Mouse (Mus musculus) heart, postnatal 0 days (tissue): Measurements from ENCODE around the gene Angptl2. TPM values are rescaled to one million over a fixed set of nuclear protein-coding genes. Genes with fewer than 3 reads are reported as not detected.
A peak's percentile ranks its signal among the peaks of the same experiment; 100 is the strongest.

Experiments
- ATAC-seq: fragments of 200-750 bp; cut with Nextera tagmentation; 2 replicates; pipeline ENCODE4 v1.8.0; 2017; ENCODE audit warnings: low read depth, moderate number of reproducible peaks, moderate library complexity; ENCODE audit not compliant: insufficient read depth
- DNase-seq: peaks from one replicate; pipeline ENCODE4 v3.0.0-alpha.2; 2016; ENCODE audit warnings: low spot score
- H3K27ac ChIP-seq: fragments of 300-500 bp; sonication (generic); 2 replicates; pipeline ENCODE4 v1.5.1; 2014; ENCODE audit warnings: low read depth, mild to moderate bottlenecking
- H3K27me3 ChIP-seq: fragments of 300-500 bp; sonication (generic); 2 replicates; pipeline ENCODE4 v1.6.1; 2014; ENCODE audit warnings: low read length, mixed read lengths; ENCODE audit not compliant: control insufficient read depth, insufficient read depth
- H3K36me3 ChIP-seq: fragments of 300-500 bp; sonication (generic); replicated peaks from 2 replicates; pipeline ENCODE4 v1.6.1; 2014; ENCODE audit warnings: low read length, mixed read lengths; ENCODE audit not compliant: control insufficient read depth, insufficient read depth
- H3K4me1 ChIP-seq: fragments of 300-500 bp; sonication (generic); 2 replicates; pipeline ENCODE4 v1.6.1; 2014; ENCODE audit warnings: antibody characterized with exemption; ENCODE audit not compliant: control insufficient read depth, insufficient read depth
- H3K4me2 ChIP-seq: fragments of 300-500 bp; sonication (generic); 2 replicates; pipeline ENCODE4 v1.6.1; 2014; ENCODE audit warnings: low read depth, mild to moderate bottlenecking, low read length, moderate library complexity
- H3K4me3 ChIP-seq: fragments of 300-500 bp; sonication (generic); 2 replicates; pipeline ENCODE4 v1.5.1; 2014; ENCODE audit warnings: low read depth, low read length
- H3K9ac ChIP-seq: fragments of 300-500 bp; sonication (generic); replicated peaks from 2 replicates; pipeline ENCODE4 v1.6.1; 2014; ENCODE audit warnings: low read depth, low read length, mixed read lengths
- H3K9me3 ChIP-seq: fragments of 300-500 bp; sonication (generic); replicated peaks from 2 replicates; pipeline ENCODE4 v1.6.1; 2016; ENCODE audit warnings: low read length; ENCODE audit not compliant: control insufficient read depth
- CTCF ChIP-seq: IDR thresholded peaks from 2 replicates; pipeline ENCODE4 v1.5.1; 2016; ENCODE audit warnings: antibody characterized with exemption, control low read depth, low read depth
- EP300 ChIP-seq: IDR thresholded peaks from 2 replicates; pipeline ENCODE4 v1.6.1; 2016; ENCODE audit warnings: antibody characterized with exemption, low read depth
- WGBS: fragments of 180-500 bp; shearing (Covaris S2); extraction: QIAGEN DNeasy Blood & Tissue Kit; methylation state at CpG from one replicate; pipeline ENCODE4 v1.1.7; 2014; 5-methylcytosine and 5-hydroxymethylcytosine counted together
- polyA plus RNA-seq: library from polyadenylated mRNA; unstranded; fragments of >200 nt; fragmentation: Nextera tagmentation; extraction: Ambion mirVana; gene quantifications from 2 replicates; pipeline ENCODE4 v1.2.1, GENCODE M21; 2015
- total RNA-seq: library from RNA; depleted of rRNA; stranded (reverse); fragments of >200 nt; gene quantifications from 2 replicates; pipeline ENCODE4 v1.2.3, GENCODE M21; 2014; ENCODE audit warnings: low replicate concordance

Angptl2 gene
- total and polyA plus RNA-seq, 2 experiments from 2014 or later = 66.5 to 124 TPM

DNA sequence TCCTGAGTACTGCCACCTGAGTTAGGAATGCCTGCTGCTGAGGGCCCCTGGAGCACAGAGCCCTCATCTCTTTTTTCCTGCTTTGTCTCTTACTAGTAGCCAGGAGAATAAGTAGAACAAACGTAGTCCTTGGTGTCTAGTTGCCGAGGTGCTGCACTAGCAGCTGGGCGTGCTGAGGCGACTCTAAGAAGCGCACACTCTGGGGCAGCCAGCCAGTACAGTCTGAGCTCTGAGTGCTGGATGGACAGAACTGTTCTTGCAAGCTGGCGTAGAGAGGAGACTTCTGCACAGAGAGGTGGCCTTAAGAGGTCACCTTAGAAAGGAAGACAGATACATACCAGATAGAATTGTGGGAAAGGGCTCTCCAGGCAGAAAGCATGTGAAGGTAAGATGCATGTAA, 4.4 kb downstream of the Angptl2 start:
- no peak for TF ChIP-seq CTCF
- no peak for TF ChIP-seq EP300
- Histone ChIP-seq H3K9me3 (no peaks in the 10 kb centered on the region), H3K4me1 (peaks cover 37% of the 10 kb centered on the region), H3K36me3 (peaks cover 13% of the 10 kb centered on the region), H3K27ac (peak overlapping the region; percentile 52), H3K27me3 (no peaks in the 10 kb centered on the region), H3K9ac (no peak overlapping the region), H3K4me3 (no peak overlapping the region), H3K4me2 (peak overlapping the region; percentile 3; the same call in 1 of the 2 replicates)
- 70% methylated on average over 6 of the region's 6 CpGs for WGBS
- DNase-seq (no peak), ATAC-seq (no peak)

- TF ChIP-seq EP300 (no peak), CTCF (no peak)
- Histone ChIP-seq H3K9me3 (no peaks in the 10 kb centered on the region), H3K27ac (no peak overlapping the region), H3K4me2 (no peak overlapping the region), H3K4me1 (peaks cover 35% of the 10 kb centered on the region), H3K4me3 (no peak overlapping the region), H3K27me3 (no peaks in the 10 kb centered on the region), H3K9ac (no peak overlapping the region), H3K36me3 (peaks cover 13% of the 10 kb centered on the region)
- WGBS = 85% methylated on average over 10 of the region's 10 CpGs
- DNase-seq = no peak
- ATAC-seq = no peak
Observed at GRCm38 (mm10) chr2:33220674-33221338, 4.9 kb downstream of the Angptl2 start.

GRCm38 (mm10) chr2:33221339-33221900, 5.6 kb downstream of the Angptl2 start:
- H3K4me2 ChIP-seq = no peak overlapping the region
- H3K27me3 ChIP-seq = no peaks in the 10 kb centered on the region
- WGBS = 75% methylated on average over 11 of the region's 11 CpGs
- H3K36me3 ChIP-seq = peaks cover 13% of the 10 kb centered on the region
- DNase-seq (no peak), ATAC-seq (no peak)
- no peak for TF ChIP-seq CTCF
- TF ChIP-seq EP300 = no peak
- no peak overlapping the region for H3K27ac ChIP-seq
- H3K9me3 ChIP-seq = no peaks in the 10 kb centered on the region
- no peak overlapping the region for H3K4me3 ChIP-seq
- peaks cover 35% of the 10 kb centered on the region for H3K4me1 ChIP-seq
- H3K9ac ChIP-seq = no peak overlapping the region

- H3K4me1 ChIP-seq = peaks cover 35% of the 10 kb centered on the region
- H3K36me3 ChIP-seq = peaks cover 13% of the 10 kb centered on the region
- TF ChIP-seq EP300 = no peak
- TF ChIP-seq CTCF = no peak
- no peak for DNase-seq
- H3K4me2 ChIP-seq = no peak overlapping the region
- no peak overlapping the region for H3K27ac ChIP-seq
- WGBS = 81% methylated on average over 6 of the region's 6 CpGs
- H3K27me3 ChIP-seq = no peaks in the 10 kb centered on the region
- ATAC-seq = no peak
- H3K9me3 ChIP-seq = no peaks in the 10 kb centered on the region
- H3K4me3 ChIP-seq = no peak overlapping the region
- H3K9ac ChIP-seq = no peak overlapping the region
Observed at GRCm38 (mm10) chr2:33222480-33222879, 6.6 kb downstream of the Angptl2 start.

- H3K9me3 ChIP-seq = no peaks in the 10 kb centered on the region
- no peaks in the 10 kb centered on the region for H3K27me3 ChIP-seq
- TF ChIP-seq EP300 (no peak), CTCF (no peak)
- 69% methylated on average over 10 of the region's 10 CpGs for WGBS
- H3K9ac ChIP-seq = no peak overlapping the region
- no peak overlapping the region for H3K27ac ChIP-seq
- H3K36me3 ChIP-seq = peaks cover 23% of the 10 kb centered on the region
- peaks cover 32% of the 10 kb centered on the region for H3K4me1 ChIP-seq
- no peak overlapping the region for H3K4me2 ChIP-seq
- no peak for DNase-seq
- no peak overlapping the region for H3K4me3 ChIP-seq
- no peak for ATAC-seq
Observed at GRCm38 (mm10) chr2:33223656-33224358, 7.9 kb downstream of the Angptl2 start.
